Mouse (Mus musculus) MEL (cell line): Measurements from ENCODE around the gene Snap23.

Experiments used
- CTCF ChIP-seq, 3 experiments: IDR thresholded peaks in 2 of 3; conservative IDR thresholded peaks in 1 of 3; 2 replicates each; pipeline ENCODE4 v1.5.1; 2011 to 2012; ENCODE audit warnings: low read length in 3 of 3, low read depth in 2 of 3, mild to moderate bottlenecking in 2 of 3, improper control_type of control experiment in 1 of 3, inconsistent platforms in 1 of 3, mixed read lengths in 1 of 3, moderate library complexity in 1 of 3; ENCODE audit not compliant: control insufficient read depth in 1 of 3, insufficient read depth in 1 of 3, poor library complexity in 1 of 3, severe bottlenecking in 1 of 3
- ELF1 ChIP-seq: IDR thresholded peaks from 2 replicates; pipeline ENCODE4 v1.6.1; 2014; ENCODE audit warnings: low read depth, mild to moderate bottlenecking, inconsistent platforms, low read length, improper control_type of control experiment, moderate library complexity
- EP300 ChIP-seq, 2 experiments: IDR thresholded peaks; 2 replicates each; pipeline ENCODE4 v1.6.1; 2011; ENCODE audit warnings: improper control_type of control experiment in 2 of 2, low read length in 2 of 2, low read depth in 1 of 2, mild to moderate bottlenecking in 1 of 2
- NRF1 ChIP-seq: IDR thresholded peaks from 2 replicates; pipeline ENCODE4 v1.6.1; 2014; ENCODE audit warnings: low read depth, mild to moderate bottlenecking, inconsistent platforms, low read length, improper control_type of control experiment, moderate library complexity; ENCODE audit not compliant: poor library complexity, insufficient read depth, severe bottlenecking
- POLR2A ChIP-seq, 2 experiments: IDR thresholded peaks; 2 replicates each; pipeline ENCODE4 v1.6.1; 2011 to 2012; ENCODE audit warnings: low read length in 2 of 2, mild to moderate bottlenecking in 2 of 2, control low read depth in 1 of 2, improper control_type of control experiment in 1 of 2, low read depth in 1 of 2, moderate library complexity in 1 of 2; ENCODE audit not compliant: control insufficient read depth in 1 of 2, insufficient read depth in 1 of 2, poor library complexity in 1 of 2

- no peak for TF ChIP-seq NRF1
- TF ChIP-seq EP300 (IDR thresholded peaks at IDR 0.05; ENCODE audit: low read depth in 1 of 2, low read length in 2 of 2), result no peak
- no peak for TF ChIP-seq POLR2A (IDR thresholded peaks at IDR 0.05; ENCODE audit: control insufficient read depth in 1 of 2, insufficient read depth in 1 of 2, low read depth in 1 of 2, low read length in 2 of 2, poor library complexity in 1 of 2)
- TF ChIP-seq CTCF (IDR thresholded peaks at IDR 0.05 in 2 of 3, conservative IDR thresholded peaks at IDR 0.05 in 1 of 3; ENCODE audit: control insufficient read depth in 1 of 3, insufficient read depth in 1 of 3, low read depth in 2 of 3, low read length in 3 of 3, poor library complexity in 1 of 3, severe bottlenecking in 1 of 3), result no peak
- no peak for TF ChIP-seq ELF1
Measured at GRCm38 (mm10) chr2:120592227-120592626, 24.8 kb downstream of the Snap23 start.
